Mouse (Mus musculus) CH12.LX (cell line): ENCODE measurements around the gene Chodl.

Experiments
- CHD1 ChIP-seq: IDR thresholded peaks from 2 replicates; pipeline ENCODE4 v1.6.1; 2012; ENCODE audit warnings: low read depth, low read length, improper control_type of control experiment, inconsistent platforms
- IRF4 ChIP-seq: IDR thresholded peaks from 2 replicates; pipeline ENCODE4 v1.6.1; 2014; ENCODE audit warnings: low read depth, mild to moderate bottlenecking, inconsistent platforms, low read length, improper control_type of control experiment
- MAFK ChIP-seq: IDR thresholded peaks from 2 replicates; pipeline ENCODE4 v1.6.1; 2011; ENCODE audit warnings: low read length, improper control_type of control experiment; ENCODE audit not compliant: insufficient replicate concordance
- MAX ChIP-seq: IDR thresholded peaks from 2 replicates; pipeline ENCODE4 v1.6.1; 2011; ENCODE audit warnings: low read length, improper control_type of control experiment
- NRF1 ChIP-seq: IDR thresholded peaks from 2 replicates; pipeline ENCODE4 v1.6.1; 2014; ENCODE audit warnings: low read depth, mild to moderate bottlenecking, inconsistent platforms, low read length, improper control_type of control experiment, moderate library complexity
- POLR2A ChIP-seq: IDR thresholded peaks from 2 replicates; pipeline ENCODE4 v1.6.1; 2011; ENCODE audit warnings: low read depth, mild to moderate bottlenecking, improper control_type of control experiment, low read length
- RCOR1 ChIP-seq: conservative IDR thresholded peaks from 2 replicates; pipeline ENCODE4 v1.6.1; 2012; ENCODE audit warnings: low read depth, mild to moderate bottlenecking, inconsistent platforms, low read length, improper control_type of control experiment
- TCF12 ChIP-seq: IDR thresholded peaks from 2 replicates; pipeline ENCODE4 v1.6.1; 2014; ENCODE audit warnings: low read depth, mild to moderate bottlenecking, inconsistent platforms, low read length, improper control_type of control experiment

- TF ChIP-seq RCOR1 (no peak), IRF4 (no peak), CHD1 (no peak), NRF1 (no peak), POLR2A (no peak), MAX (no peak), TCF12 (no peak), MAFK (no peak)
These were observed at the start of gene Chodl for GRCm38 (mm10) chr16:78930382-78931286.
